Mouse (Mus musculus) liver, postnatal 0 days (tissue): ENCODE results near the gene Zfp592. TPM values are rescaled to one million over a fixed set of nuclear protein-coding genes. Genes with fewer than 3 reads are reported as not detected.

Source experiments
- ATAC-seq: fragments of 200-750 bp; cut with Nextera tagmentation; 2 replicates; pipeline ENCODE4 v1.8.0; 2017; ENCODE audit warnings: mild to moderate bottlenecking, moderate library complexity
- DNase-seq: peaks from one replicate; pipeline ENCODE4 v3.0.0-alpha.2; 2016
- H3K27ac ChIP-seq: fragments of 300-500 bp; sonication (generic); 2 replicates; pipeline ENCODE4 v1.5.1; 2014; ENCODE audit warnings: antibody characterized with exemption, moderate library complexity, mild to moderate bottlenecking, low read depth
- H3K27me3 ChIP-seq: fragments of 300-500 bp; sonication (generic); 2 replicates; pipeline ENCODE4 v1.6.1; 2014; ENCODE audit warnings: low read length, control low read depth, mixed read lengths; ENCODE audit not compliant: insufficient read depth
- H3K36me3 ChIP-seq: fragments of 300-500 bp; sonication (generic); replicated peaks from 2 replicates; pipeline ENCODE4 v1.6.1; 2014; ENCODE audit warnings: mild to moderate bottlenecking, control low read depth, low read length, moderate library complexity, mixed read lengths; ENCODE audit not compliant: insufficient read depth
- H3K4me1 ChIP-seq: fragments of 300-500 bp; sonication (generic); 2 replicates; pipeline ENCODE4 v1.6.1; 2014; ENCODE audit warnings: antibody characterized with exemption, mild to moderate bottlenecking, control low read depth; ENCODE audit not compliant: insufficient read depth
- H3K4me2 ChIP-seq: fragments of 300-500 bp; sonication (generic); 2 replicates; pipeline ENCODE4 v1.6.1; 2014; ENCODE audit warnings: low read depth, mild to moderate bottlenecking, low read length, moderate library complexity, mixed read lengths
- H3K4me3 ChIP-seq: fragments of 300-500 bp; sonication (generic); 2 replicates; pipeline ENCODE4 v1.5.1; 2014; ENCODE audit warnings: low read depth, low read length
- H3K9ac ChIP-seq: fragments of 300-500 bp; sonication (generic); replicated peaks from 2 replicates; pipeline ENCODE4 v1.6.1; 2014; ENCODE audit warnings: mild to moderate bottlenecking, moderate library complexity
- H3K9me3 ChIP-seq: fragments of 300-500 bp; sonication (generic); 2 replicates; pipeline ENCODE4 v1.6.1; 2016; ENCODE audit warnings: mild to moderate bottlenecking, control low read depth, low read length, mixed read lengths
- CTCF ChIP-seq: sonication (generic); IDR thresholded peaks from 2 replicates; pipeline ENCODE4 v1.5.1; 2016; ENCODE audit warnings: antibody characterized with exemption, low read depth
- EP300 ChIP-seq: IDR thresholded peaks from 2 replicates; pipeline ENCODE4 v1.6.1; 2016; ENCODE audit warnings: antibody characterized with exemption, low read depth, mild to moderate bottlenecking
- WGBS: fragments of 180-500 bp; shearing (Covaris S2); extraction: QIAGEN DNeasy Blood & Tissue Kit; methylation state at CpG from one replicate; pipeline ENCODE4 v1.1.7; 2014; ENCODE audit not compliant: insufficient replicate concordance; 5-methylcytosine and 5-hydroxymethylcytosine counted together
- polyA plus RNA-seq: library from polyadenylated mRNA; unstranded; fragments of >200 nt; fragmentation: Nextera tagmentation; extraction: Ambion mirVana; gene quantifications from 2 replicates; pipeline ENCODE4 v1.2.1, GENCODE M21; 2015

Gene Zfp592
- polyA plus RNA-seq, 1 experiment from 2014 or later, result 4.3 TPM

DNA sequence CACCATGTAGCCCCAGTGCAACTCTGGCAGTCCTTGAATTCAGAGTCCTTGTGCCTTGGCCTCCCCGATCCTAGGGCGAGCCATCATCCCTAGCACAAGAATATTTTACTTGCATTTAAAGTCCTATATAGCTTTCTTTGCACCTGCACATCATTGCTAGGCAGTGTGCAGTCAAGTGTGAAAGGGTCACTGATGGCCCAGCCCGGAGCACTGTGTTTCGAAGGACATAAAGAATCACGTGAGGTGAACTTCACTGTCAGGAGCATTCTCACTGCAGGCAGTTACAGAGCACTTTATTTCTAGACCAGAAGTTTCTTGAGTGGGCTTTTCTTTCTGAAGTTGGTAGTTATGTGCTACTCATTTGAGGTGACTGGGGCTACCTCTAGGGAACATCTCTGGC lies 8.4 kb downstream of the Zfp592 start:
- Histone ChIP-seq H3K27me3 (no peaks in the 10 kb centered on the region), H3K4me3 (no peak overlapping the region), H3K36me3 (no peaks in the 10 kb centered on the region), H3K4me1 (peaks cover 75% of the 10 kb centered on the region), H3K9me3 (no peaks in the 10 kb centered on the region), H3K9ac (no peak overlapping the region), H3K4me2 (no peak overlapping the region), H3K27ac (no peak overlapping the region)
- DNase-seq, result no peak
- 80% methylated on average over 5 of the region's 5 CpGs for WGBS
- TF ChIP-seq CTCF (no peak), EP300 (no peak)
- ATAC-seq, result no peak

DNA sequence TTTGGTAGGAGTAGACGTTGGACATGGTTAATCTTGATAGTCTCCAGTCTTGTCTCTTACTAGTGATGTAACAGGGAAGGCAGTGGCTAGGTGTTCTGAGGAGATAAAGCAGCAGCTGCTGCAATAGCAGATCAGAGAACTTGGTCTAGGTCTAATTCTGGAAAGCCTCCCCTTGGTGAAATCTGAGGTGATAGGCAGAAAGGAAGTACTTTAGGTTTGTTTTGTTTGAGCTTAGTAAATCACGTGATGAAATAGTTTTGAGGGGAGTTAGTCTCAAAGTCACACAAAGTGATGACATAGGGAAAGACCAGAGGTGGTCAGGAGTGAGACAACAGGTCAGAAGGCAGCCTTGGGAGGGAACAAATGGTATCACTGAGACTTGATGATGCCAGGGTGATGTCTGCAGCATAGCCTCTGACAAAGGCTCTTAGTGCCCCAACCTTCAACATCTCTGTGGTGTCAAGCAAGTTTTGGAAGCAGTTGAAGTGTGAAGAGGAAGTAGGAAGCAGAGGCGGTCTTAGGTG lies 11.1 kb downstream of the Zfp592 start:
- Histone ChIP-seq H3K27me3 (no peaks in the 10 kb centered on the region), H3K4me3 (no peak overlapping the region), H3K36me3 (peaks cover 4% of the 10 kb centered on the region; the same call in 1 of the 2 replicates), H3K9ac (no peak overlapping the region), H3K27ac (peak overlapping the region; percentile 35; the same call in 1 of the 2 replicates), H3K4me1 (peaks cover 62% of the 10 kb centered on the region), H3K4me2 (peak overlapping the region; percentile 20), H3K9me3 (no peaks in the 10 kb centered on the region)
- DNase-seq, result no peak
- peak; percentile 75 for ATAC-seq
- WGBS, result 18% methylated on average over 3 of the region's 3 CpGs
- peak; percentile 86 for TF ChIP-seq EP300
- no peak for TF ChIP-seq CTCF

DNA sequence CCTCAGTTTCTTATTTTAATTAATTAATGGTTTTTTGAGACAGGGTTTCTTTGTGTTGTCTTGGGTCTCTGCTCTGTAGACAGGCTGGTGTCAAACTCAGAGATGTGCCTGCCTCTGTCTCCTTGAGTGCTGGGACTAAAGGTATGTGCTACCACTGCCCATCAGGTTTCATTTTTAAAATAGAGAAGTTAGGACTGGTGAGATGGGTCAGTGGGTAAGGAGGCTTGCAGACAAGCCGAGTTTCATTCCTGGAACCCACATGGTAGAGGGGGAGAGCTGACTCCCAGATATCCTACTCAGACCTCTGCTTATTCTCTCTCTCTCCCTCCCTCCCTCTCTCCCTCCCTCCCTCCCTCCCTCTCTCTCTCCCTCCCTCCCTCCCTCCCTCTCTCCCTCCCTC lies 12.5 kb downstream of the Zfp592 start:
- Histone ChIP-seq H3K27ac (no peak overlapping the region), H3K27me3 (no peaks in the 10 kb centered on the region), H3K4me2 (no peak overlapping the region), H3K4me1 (peaks cover 53% of the 10 kb centered on the region), H3K36me3 (peaks cover 16% of the 10 kb centered on the region), H3K4me3 (no peak overlapping the region), H3K9ac (no peak overlapping the region), H3K9me3 (no peaks in the 10 kb centered on the region)
- TF ChIP-seq CTCF (no peak), EP300 (no peak)
- 16% methylated on average over 1 of the region's 1 CpGs for WGBS
- no peak for DNase-seq
- ATAC-seq, result no peak

DNA sequence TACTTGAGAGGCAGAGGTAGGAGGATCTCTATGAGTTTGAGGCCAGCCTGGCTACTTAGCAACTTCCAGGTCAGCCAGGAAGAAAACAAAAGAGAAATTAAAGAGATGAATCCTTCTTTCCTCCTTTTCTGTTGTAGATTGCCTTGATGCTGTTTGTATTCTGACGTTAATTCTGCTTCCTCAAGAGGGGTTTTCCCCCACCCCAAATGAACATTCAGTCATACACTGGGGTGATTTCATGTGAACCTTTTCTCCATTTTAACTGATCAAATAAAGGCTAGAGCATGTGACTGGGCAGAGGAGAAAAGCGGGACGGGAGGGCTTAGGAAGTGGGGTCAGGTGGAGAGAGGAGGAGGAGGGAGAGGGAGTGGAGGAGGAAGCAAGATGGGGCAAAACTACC lies 14.8 kb downstream of the Zfp592 start:
- no peak overlapping the region for H3K27ac ChIP-seq
- H3K9me3 ChIP-seq, result no peaks in the 10 kb centered on the region
- WGBS, result 71% methylated on average over 3 of the region's 3 CpGs
- H3K27me3 ChIP-seq, result no peaks in the 10 kb centered on the region
- no peak overlapping the region for H3K4me2 ChIP-seq
- peaks cover 30% of the 10 kb centered on the region for H3K36me3 ChIP-seq
- DNase-seq, result no peak
- peaks cover 34% of the 10 kb centered on the region for H3K4me1 ChIP-seq
- H3K9ac ChIP-seq, result no peak overlapping the region
- no peak overlapping the region for H3K4me3 ChIP-seq
- no peak for ATAC-seq
- no peak for TF ChIP-seq CTCF
- TF ChIP-seq EP300, result no peak

DNA sequence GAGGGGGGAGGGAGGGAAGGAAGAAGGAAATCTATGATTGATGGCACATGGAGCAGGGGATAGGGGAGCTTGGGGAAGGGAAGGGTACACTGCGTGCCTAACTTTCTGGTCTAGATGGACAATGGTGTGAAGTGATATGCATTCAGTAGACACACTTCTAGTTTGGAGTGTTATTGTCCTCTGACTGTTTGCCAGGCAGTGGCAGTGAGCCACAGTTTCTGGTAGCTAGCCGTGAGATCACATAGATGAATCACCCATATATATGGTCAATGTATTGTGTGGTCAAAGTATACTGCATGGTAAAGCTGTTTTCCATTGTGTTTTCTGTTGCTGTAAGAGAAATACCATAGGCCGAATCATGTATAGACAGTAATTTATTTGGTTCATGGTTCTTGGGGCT lies 18.1 kb downstream of the Zfp592 start:
- TF ChIP-seq CTCF (no peak), EP300 (no peak)
- DNase-seq (no peak), ATAC-seq (no peak)
- no peaks in the 10 kb centered on the region for H3K9me3 ChIP-seq
- no peak overlapping the region for H3K4me3 ChIP-seq
- no peak overlapping the region for H3K4me2 ChIP-seq
- peaks cover 5% of the 10 kb centered on the region; the same call in 1 of the 2 replicates for H3K4me1 ChIP-seq
- no peak overlapping the region for H3K27ac ChIP-seq
- no peak overlapping the region for H3K9ac ChIP-seq
- 95% methylated on average over 3 of the region's 3 CpGs for WGBS
- no peaks in the 10 kb centered on the region for H3K27me3 ChIP-seq
- H3K36me3 ChIP-seq, result peaks cover 38% of the 10 kb centered on the region

DNA sequence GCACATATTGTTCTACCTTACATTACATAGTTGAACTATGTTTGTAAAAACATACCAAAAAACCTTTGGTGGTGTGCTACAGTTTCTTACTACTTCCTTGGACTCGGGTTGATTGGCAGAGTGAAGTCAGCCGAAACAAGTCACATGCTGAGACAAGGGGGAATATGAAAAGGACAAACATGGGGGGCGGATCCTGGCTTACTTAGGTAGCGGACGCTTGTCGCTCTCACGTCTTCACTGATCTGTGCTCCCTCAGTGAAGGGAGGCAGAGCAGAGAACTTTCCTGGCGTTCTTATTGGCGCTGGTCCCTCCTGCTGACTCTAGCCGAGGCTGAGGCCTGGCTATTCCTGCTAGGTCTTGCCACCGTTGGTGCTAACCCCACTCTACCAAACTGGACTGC lies 26.8 kb downstream of the Zfp592 start:
- 83% methylated on average over 11 of the region's 11 CpGs for WGBS
- no peak for DNase-seq
- H3K27me3 ChIP-seq, result no peaks in the 10 kb centered on the region
- H3K27ac ChIP-seq, result 0 out of 2 replicates have a peak overlapping the region, but pooled peaks have one; percentile 1
- H3K4me1 ChIP-seq, result no peaks in the 10 kb centered on the region
- no peak for TF ChIP-seq CTCF
- no peak for TF ChIP-seq EP300
- H3K4me3 ChIP-seq, result no peak overlapping the region
- no peaks in the 10 kb centered on the region for H3K9me3 ChIP-seq
- H3K9ac ChIP-seq, result no peak overlapping the region
- no peak for ATAC-seq
- peaks cover 29% of the 10 kb centered on the region for H3K36me3 ChIP-seq
- H3K4me2 ChIP-seq, result no peak overlapping the region

DNA sequence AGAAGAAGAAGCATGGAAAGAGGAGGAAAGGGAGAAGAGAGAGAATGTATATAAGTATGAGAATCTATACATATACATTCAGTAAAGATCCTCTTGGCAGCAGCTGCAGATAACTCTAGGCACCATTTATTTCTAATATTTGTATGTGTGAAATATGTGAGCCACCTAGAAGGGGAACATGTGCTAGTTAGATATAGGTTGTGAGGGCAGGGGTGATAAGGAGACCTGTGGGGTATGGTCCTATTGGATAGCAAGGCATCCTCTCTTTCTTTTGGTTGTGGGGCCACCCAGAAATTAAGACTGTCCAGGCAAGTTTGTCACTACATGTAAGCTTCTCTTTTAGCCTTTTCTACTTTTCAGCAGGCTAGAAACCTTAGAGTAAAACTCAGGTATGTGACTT lies 29.2 kb downstream of the Zfp592 start:
- Histone ChIP-seq H3K9me3 (no peaks in the 10 kb centered on the region), H3K36me3 (peaks cover 42% of the 10 kb centered on the region), H3K9ac (no peak overlapping the region), H3K4me1 (no peaks in the 10 kb centered on the region), H3K4me2 (no peak overlapping the region), H3K27ac (no peak overlapping the region), H3K27me3 (no peaks in the 10 kb centered on the region), H3K4me3 (no peak overlapping the region)
- no peak for DNase-seq
- no peak for TF ChIP-seq CTCF
- peak; percentile 58; the same call in 1 of the 2 replicates for TF ChIP-seq EP300
- ATAC-seq, result 0 out of 2 replicates have a peak, but pooled peaks have one; percentile 35
